Mouse (Mus musculus): ENCODE data around the gene Ppdpf.

GRCm38 (mm10) chr2:181196628-181197300, 9.7 kb downstream of the Ppdpf start:
- no peak for TF ChIP-seq CTCF (IDR thresholded peaks at IDR 0.05; ENCODE audit: control insufficient read depth, insufficient read depth, insufficient replicate concordance, low read depth, low read length)
- no peak for TF ChIP-seq POLR2A (IDR thresholded peaks at IDR 0.05; ENCODE audit: control insufficient read depth, low read depth, low read length)
